Mouse (Mus musculus) C2C12 (cell line): ENCODE data around the gene Tdpoz4. TPM values are rescaled to one million over a fixed set of nuclear protein-coding genes. Genes with fewer than 3 reads are reported as not detected.
"Not testable (repeated sequence)": the region's sequence is repeated elsewhere in the genome, so short reads cannot be mapped to it uniquely, and the experiment has no call there.

Experiments used
- H3K27me3 ChIP-seq: one replicate; pipeline ENCODE4 v1.6.1; 2011; ENCODE audit not compliant: control insufficient read depth, insufficient read depth, insufficient read length
- H3K36me3 ChIP-seq: one replicate; pipeline ENCODE4 v1.6.1; 2011; ENCODE audit not compliant: control insufficient read depth, insufficient read depth
- H3K4me3 ChIP-seq: one replicate; pipeline ENCODE4 v1.5.1; 2011; ENCODE audit warnings: mild to moderate bottlenecking, control low read depth; ENCODE audit not compliant: poor library complexity, insufficient read depth, severe bottlenecking
- H3K79me2 ChIP-seq: one replicate; pipeline ENCODE4 v1.6.1; 2011; ENCODE audit not compliant: control insufficient read depth, insufficient read depth
- H3K79me3 ChIP-seq: one replicate; pipeline ENCODE4 v1.6.1; 2011; ENCODE audit warnings: low read depth, control low read depth
- H3ac ChIP-seq: one replicate; pipeline ENCODE3; 2011; ENCODE audit warnings: low read depth; ENCODE audit not compliant: control insufficient read depth, insufficient read length
- long read RNA-seq, 2 experiments: library from polyadenylated mRNA; unstranded; transcript quantifications; one replicate each; pipeline ENCODE4 v2.0.0; 2019 to 2020
- polyA plus RNA-seq: library from polyadenylated mRNA; unstranded; fragments of >200 nt; fragmentation: generic; extraction: Trizol; gene quantifications from one replicate; pipeline ENCODE4 v1.2.1, GENCODE M21; 2012; ENCODE audit warnings: missing spikeins

Tdpoz4 gene
- 0.07 TPM for polyA plus RNA-seq
- long read RNA-seq, experiment 1 = 0 reads
- long read RNA-seq, experiment 2 = 0 reads

GRCm38 (mm10) chr3:93796098-93796497 is at the start of gene Tdpoz4:
Gene Tdpoz4, plus strand, starts transcription at chr3:93796398.
- not testable (repeated sequence) for H3K36me3 ChIP-seq, H3K4me3 ChIP-seq, H3K79me3 ChIP-seq, H3K79me2 ChIP-seq, H3ac ChIP-seq, H3K27me3 ChIP-seq

GRCm38 (mm10) chr3:93754022-93754421 is 42.2 kb upstream of the Tdpoz4 start:
- H3K27me3 ChIP-seq = not testable (repeated sequence)

GRCm38 (mm10) chr3:93772700-93773099 is 23.5 kb upstream of the Tdpoz4 start, which contains the start of gene Gm5773:
Gene Gm5773, plus strand, starts transcription at chr3:93773000.
- H3K4me3 ChIP-seq, H3K36me3 ChIP-seq, H3ac ChIP-seq, H3K79me3 ChIP-seq, H3K27me3 ChIP-seq, H3K79me2 ChIP-seq: not testable (repeated sequence)

More at GRCm38 (mm10) chr3:93754022-93754421, 42.2 kb upstream of the Tdpoz4 start:
- not testable (repeated sequence) for H3K4me3 ChIP-seq, H3K36me3 ChIP-seq, H3K79me2 ChIP-seq, H3ac ChIP-seq, H3K79me3 ChIP-seq

GRCm38 (mm10) chr3:93813341-93813740 is 17.1 kb downstream of the Tdpoz4 start:
- H3K4me3 ChIP-seq, H3K27me3 ChIP-seq, H3K36me3 ChIP-seq, H3ac ChIP-seq, H3K79me2 ChIP-seq, H3K79me3 ChIP-seq: not testable (repeated sequence)

GRCm38 (mm10) chr3:93825720-93826119 is 29.5 kb downstream of the Tdpoz4 start, which contains the start of gene Tdpoz3:
Gene Tdpoz3, plus strand, starts transcription at chr3:93826020.
- not testable (repeated sequence) for H3K36me3 ChIP-seq, H3K27me3 ChIP-seq, H3K4me3 ChIP-seq, H3K79me2 ChIP-seq, H3ac ChIP-seq, H3K79me3 ChIP-seq

Other genes starting within 250 kb of the Tdpoz4 start
- 1,750 TPM for gene S100a10, start 241.3 kb upstream of the Tdpoz4 start, polyA plus RNA-seq
- gene Tdpoz2, start 143.7 kb upstream of the Tdpoz4 start, polyA plus RNA-seq = not detected
- gene Tdpoz1, start 120.1 kb upstream of the Tdpoz4 start, polyA plus RNA-seq = not detected
- not detected for gene Gm37596, start 103.3 kb upstream of the Tdpoz4 start, polyA plus RNA-seq
- gene Gm5773, start 23.4 kb upstream of the Tdpoz4 start, polyA plus RNA-seq = not detected
- gene Tdpoz3, start 29.6 kb downstream of the Tdpoz4 start, polyA plus RNA-seq = 0.04 TPM
- gene Gm9117, start 147.1 kb downstream of the Tdpoz4 start, polyA plus RNA-seq = not detected
- gene Tdpoz5, start 164.9 kb downstream of the Tdpoz4 start, polyA plus RNA-seq = not detected